Mouse (Mus musculus): ENCODE measurements around the gene Cyp8b1.

DNA sequence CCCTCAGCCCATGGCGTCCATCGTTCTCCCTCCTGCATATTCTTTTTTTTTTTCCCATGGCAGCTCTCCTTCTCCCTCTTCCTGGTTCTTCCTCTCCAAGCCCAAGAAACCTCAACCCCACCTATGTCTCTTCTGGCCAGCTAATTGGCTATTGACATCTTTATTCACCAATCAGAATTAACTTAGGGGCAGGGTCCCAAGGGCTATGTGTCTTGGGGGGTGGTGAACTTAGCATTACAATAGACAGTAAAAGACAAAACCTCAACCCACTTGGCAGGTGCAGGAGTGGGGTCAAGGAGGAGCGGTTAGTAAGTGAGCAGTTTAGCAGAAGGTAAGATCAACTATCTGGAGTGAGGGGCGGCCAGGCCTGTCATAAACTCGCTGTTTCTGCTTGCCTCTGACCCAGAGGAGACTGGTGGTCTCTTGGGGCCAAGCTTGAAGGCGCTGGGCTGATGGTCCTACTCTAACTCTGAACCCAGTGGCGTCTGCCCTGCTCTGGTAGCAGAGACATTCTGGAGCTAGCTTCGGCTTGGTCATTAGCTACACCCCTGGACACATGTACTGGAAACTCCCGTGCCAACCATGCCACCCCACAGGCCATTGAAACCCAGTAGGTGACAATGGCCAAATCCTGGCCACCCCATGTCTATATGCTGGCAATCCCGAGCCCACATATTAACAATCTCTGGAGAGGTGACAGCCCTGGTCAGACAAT lies 8.6 kb downstream of the Cyp8b1 start:
- TF ChIP-seq ZC3H11A (IDR thresholded peaks at IDR 0.05; ENCODE audit: borderline replicate concordance, low read depth, low read length) (no peak), CHD2 (IDR thresholded peaks at IDR 0.05; ENCODE audit: low read depth, low read length) (no peak)

Measured in ES-E14 (cell line).